ENCODE assay signal across 7 mouse cellular contexts in genomic region chr8:106437781-106438180, GRCm38 (mm10). TPM values are rescaled to one million over a fixed set of nuclear protein-coding genes. Genes with fewer than 3 reads are reported as not detected.
DNase-seq lines count a peak whose midpoint lies in the region.

No protein-coding gene starts in this region.

- intact Hi-C loops in heart, postnatal 25 days (cut with DNase I) = no loop called here

- DNase-seq in heart, postnatal 4 days = peak; percentile 52
- DNase-seq in heart, postnatal 25 days (ENCODE audit: low spot score) = no peak
- peak; percentile 93 for DNase-seq in NIH3T3 (ENCODE audit: low read depth)
- peak; percentile 83 to 89 for DNase-seq in adrenal gland, postnatal 36 days
- peak; percentile 75 for DNase-seq in lung, postnatal 25 days (ENCODE audit: low spot score)
- no peak for DNase-seq in c-Kit-positive CD71-positive TER-119-positive erythroid progenitor cells, embryonic 14.5 days (ENCODE audit: low spot score)
- no peak for DNase-seq in thymus, postnatal 4 days

RNA-seq across cellular contexts. Expression of gene Zfp90, which starts 22.7 kb away (rescaled TPM):
- total RNA-seq in heart, postnatal 4 days (2021) = 10 to 100 TPM; 12.4 to 13.1 TPM
- total RNA-seq in heart, postnatal 25 days (2021) = 1 to 10 TPM; 3.0 to 3.7 TPM
- 1 to 10 TPM; 4.7 to 5.4 TPM for total RNA-seq in adrenal gland, postnatal 36 days (2021)

Comparison
In these comparisons a context has a peak if more than half of its experiments do, and no peak if none do; other contexts are left out.
1. DNase-seq: peak in heart, postnatal 4 days (single experiment), NIH3T3 (single experiment), adrenal gland, postnatal 36 days (2 of 2) and lung, postnatal 25 days (single experiment); none in heart, postnatal 25 days (single experiment), c-Kit-positive CD71-positive TER-119-positive erythroid progenitor cells, embryonic 14.5 days (single experiment) and thymus, postnatal 4 days (single experiment).